Mouse (Mus musculus) brain, embryonic 14.5 days (tissue): ENCODE results near the gene Pnkd.

ENCODE experiments used
- CTCF ChIP-seq: fragments of 200-500 bp; IDR thresholded peaks from 2 replicates; pipeline ENCODE4 v1.5.1; 2012; ENCODE audit warnings: inconsistent platforms, mild to moderate bottlenecking, moderate library complexity, borderline replicate concordance; ENCODE audit not compliant: insufficient read depth, insufficient read length; ENCODE audit errors: extremely low read depth
- POLR2A ChIP-seq: fragments of 200-500 bp; IDR thresholded peaks from 2 replicates; pipeline ENCODE4 v1.6.1; 2012; ENCODE audit warnings: mild to moderate bottlenecking, inconsistent platforms, borderline replicate concordance; ENCODE audit not compliant: poor library complexity, insufficient read depth, insufficient read length, severe bottlenecking; ENCODE audit errors: extremely low read depth

DNA sequence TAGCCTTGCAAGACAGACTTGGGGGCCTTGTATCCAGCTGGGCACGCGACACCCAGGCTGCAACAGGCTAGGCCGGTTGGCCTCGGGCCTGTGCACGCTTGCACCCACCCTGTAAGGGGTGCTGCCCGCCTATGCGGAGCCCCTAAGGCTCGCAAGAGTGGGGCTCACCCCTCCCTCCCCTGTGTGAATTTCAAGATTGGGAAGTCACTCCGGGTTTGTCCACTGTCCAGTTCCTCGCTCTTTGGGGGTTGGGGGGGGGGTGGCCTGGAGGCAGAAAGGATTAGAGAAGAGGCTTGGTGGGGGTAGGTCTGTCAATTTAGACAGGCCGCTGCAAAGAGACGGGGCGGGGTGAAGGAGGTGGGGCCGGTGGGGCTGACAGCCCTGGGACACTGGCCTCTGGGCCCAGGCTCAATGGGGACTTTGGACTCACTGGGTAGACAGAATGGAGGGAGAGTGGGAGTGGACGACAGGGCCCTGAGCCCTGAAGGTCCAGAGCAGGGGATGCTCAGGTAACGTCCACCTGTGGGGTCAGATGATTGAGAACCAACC, 107.8 kb downstream of the Pnkd start:
- no peak for TF ChIP-seq CTCF
- TF ChIP-seq POLR2A = no peak
